Mouse (Mus musculus) layer of hippocampus, adult 11-12 months (tissue): ENCODE measurements around the gene Cldnd2.
"Not testable (repeated sequence)": the region's sequence is repeated elsewhere in the genome, so short reads cannot be mapped to it uniquely, and the experiment has no call there.

Experiments used
- DNase-seq: peaks from one replicate; pipeline ENCODE4 v3.0.0; 2022; ENCODE audit warnings: low spot score

The Cldnd2 gene

DNA sequence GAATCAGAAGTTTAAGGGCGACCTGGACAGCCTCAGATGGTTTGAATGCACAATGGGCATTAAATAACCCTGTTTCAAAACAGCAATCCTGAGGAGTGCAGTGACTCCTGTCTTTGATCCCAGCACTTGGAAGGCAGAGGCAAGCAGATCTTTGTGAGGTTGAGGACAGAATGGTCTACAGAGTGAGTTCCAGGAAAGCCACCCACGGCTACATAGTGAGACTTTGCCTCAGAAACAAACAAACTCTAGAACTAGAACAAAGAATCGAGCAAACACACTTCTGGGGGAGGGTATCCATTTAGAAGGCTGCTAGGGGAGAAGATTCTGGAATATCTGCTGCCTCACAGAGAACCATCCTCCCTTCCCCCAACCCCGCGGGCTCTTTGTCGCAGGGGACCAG is at the start of gene Cldnd2:
Gene Cldnd2, plus strand, starts transcription at position 301 of the 400 bp plus-strand sequence.
- DNase-seq = no peak

DNA sequence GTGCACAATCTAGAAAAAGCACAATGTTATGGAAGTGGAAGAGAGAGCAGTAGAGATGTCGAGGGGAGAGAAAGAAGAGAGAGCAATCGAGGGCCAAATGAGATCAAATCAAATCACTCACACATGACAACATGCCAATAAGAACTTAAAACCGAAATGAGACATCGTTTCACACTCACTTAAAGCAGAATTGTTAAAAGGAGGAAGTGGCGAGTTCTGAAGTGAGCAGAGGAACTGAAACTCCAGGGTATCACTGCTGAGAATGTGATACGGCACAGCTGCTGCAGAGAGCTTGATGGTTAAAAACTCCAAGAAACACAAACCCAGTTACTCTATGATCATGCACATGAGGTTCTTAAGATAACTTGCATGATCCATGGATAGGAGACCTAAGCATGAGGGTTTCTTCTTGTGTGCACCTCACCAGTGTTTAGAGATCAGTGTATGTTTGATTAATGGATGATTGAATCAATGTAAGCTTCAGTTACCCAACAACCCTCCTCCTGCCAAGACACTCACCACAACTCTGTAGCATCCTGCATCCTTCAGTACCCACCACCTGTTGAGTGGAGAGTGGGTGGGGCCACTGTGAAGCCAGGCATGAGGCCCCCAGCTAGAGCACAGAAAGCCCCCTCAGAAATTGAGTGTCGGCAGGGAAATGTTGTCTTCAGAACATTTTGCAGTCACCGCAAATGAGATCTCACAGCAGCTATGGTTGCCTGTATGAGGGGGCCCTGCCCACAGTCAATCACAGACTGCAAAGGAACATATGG is 48.0 kb upstream of the Cldnd2 start:
- DNase-seq = no peak

DNA sequence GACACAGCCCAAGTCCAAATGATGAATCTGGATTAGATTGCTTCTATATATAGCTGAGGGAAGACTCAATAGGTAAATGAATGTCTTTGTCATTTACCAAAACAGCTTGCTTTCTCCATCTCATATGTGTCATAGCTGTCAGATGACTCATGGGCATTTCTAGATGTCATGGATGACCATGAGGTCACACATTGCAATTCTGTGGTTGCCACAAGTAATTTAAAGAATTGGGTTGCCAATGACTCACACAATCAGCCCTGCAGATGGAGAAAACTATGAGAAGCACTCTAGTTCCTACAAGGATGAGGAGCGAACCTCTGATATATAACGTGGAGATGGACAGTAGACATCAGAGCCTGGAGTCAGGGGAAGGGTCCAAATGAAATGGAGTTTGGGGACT is 41.1 kb upstream of the Cldnd2 start:
- DNase-seq = no peak

- DNase-seq = no peak
Observed at GRCm38 (mm10) chr7:43402718-43403117, 37.9 kb upstream of the Cldnd2 start.

GRCm38 (mm10) chr7:43407573-43407972 is 33.0 kb upstream of the Cldnd2 start:
- no peak for DNase-seq

DNA sequence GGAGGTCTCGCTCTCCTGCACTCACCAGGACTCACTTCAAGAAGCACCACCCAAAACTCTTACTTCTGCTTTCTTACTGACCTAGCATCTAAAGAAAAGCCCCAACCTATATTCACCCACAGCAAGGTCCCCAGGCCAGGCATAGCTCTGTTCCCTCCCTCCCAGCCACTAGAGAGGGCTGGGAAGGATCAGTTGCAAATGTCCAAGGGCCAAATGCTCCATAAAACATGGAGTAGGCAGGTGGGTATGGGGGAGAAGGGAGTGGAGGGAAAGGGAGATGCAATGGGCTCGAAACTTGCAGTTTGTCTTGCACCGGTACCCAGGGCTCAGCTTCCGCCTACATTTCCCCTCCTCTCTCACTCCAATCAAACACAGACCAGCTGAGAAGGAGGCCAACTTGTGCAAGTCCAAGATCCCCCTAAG is 32.4 kb upstream of the Cldnd2 start, which contains the start of gene Siglecg:
Gene Siglecg, plus strand, starts transcription at position 74 of the 423 bp plus-strand sequence.
- no peak for DNase-seq

GRCm38 (mm10) chr7:43409084-43409483 is 31.5 kb upstream of the Cldnd2 start:
- DNase-seq = no peak

DNA sequence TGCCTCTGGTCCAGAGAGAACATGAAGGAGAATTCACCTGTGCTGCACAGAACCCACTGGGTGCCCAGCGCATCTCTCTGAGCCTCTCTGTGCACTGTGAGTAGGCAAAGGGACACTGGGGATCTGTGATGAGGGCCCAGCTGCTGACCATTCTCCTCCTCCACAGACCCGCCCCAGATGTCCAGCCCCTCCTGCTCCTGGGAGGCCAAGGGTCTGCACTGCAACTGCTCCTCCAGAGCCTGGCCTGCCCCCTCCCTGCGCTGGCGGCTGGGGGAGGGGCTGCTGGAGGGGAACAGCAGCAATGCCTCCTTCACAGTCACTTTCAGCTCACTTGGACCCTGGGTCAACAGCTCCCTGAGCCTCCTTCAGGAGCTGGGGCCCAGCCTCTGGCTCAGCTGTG is 28.9 kb upstream of the Cldnd2 start:
- not testable (repeated sequence) for DNase-seq

DNA sequence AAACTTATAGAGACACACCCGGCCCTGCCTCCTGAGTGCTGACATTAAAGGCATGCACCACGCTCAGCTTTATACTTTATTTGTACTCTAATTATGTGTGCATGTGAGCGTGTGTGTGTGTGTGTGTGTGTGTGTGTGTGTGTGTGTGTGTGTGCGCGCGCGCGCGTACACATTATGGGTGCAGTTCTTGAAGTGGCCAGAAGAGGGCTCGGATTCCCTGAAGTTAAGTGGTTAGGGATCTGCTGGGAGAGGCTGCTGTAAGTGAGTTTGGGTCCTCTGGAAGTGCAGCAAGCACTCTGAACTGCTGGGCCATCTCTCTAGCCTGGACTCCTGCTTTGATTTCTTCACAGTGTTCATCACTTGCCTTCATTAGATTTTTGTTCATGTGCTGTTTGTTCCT is 23.3 kb upstream of the Cldnd2 start:
- no peak for DNase-seq

DNA sequence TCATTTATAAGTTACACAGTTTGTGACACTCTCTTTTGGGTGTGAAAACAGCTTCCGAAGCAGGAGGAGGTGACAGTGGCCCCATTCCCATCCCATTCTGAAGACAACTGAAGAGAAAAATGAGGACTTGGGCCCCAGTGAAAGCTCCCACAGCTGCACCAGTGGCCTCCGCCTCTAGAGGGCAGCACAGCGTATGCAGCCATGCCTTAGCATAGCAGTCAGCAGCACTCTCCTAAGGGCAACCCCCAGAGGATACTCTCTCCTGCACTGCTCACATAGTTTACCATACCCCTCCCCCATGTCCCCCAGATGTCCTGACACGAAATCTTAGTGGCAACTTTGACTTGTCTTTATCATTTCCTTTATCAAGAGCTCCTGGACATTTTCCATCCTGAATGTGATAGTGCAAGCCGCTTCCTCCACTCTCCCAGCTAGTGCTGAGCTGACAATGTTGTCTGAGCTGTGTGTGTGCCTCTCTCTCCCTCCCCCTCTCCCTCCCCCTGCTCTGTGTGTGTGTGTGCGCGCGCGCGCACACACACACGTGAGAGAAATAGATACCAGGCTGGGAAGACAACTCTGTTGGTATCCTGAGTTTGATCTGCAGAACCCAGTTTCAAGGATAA is 17.5 kb upstream of the Cldnd2 start:
- DNase-seq = peak; percentile 88

DNA sequence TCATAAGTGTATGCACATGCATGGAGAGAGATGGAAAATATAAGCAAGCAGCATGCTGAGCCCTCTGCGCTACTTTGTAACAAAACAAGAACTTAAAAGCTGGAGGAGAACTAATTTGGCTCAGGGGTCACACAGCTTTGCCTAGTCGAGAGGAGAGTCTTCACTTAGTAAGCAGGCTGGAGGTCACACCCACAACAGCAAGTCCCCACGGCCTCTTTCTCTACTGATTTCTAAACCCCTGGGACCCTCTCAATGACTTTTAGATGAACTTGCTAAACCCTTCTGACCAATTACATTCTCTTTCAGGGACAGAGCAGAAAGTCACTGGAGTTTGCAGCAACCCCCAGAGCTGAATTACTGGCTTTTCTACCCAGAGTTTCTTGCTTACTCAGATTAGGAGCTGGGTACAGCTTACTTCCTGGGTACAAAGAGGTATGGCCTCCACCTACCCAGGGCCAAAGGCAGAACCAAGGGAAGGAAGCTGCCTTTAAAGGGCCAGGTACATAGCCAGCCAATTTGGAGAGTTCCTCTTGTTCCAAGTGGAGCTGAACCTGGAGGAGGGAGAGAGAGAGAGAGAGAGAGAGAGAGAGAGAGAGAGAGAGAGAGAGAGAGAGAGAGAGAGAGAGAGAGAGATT is 16.5 kb upstream of the Cldnd2 start:
- no peak for DNase-seq

DNA sequence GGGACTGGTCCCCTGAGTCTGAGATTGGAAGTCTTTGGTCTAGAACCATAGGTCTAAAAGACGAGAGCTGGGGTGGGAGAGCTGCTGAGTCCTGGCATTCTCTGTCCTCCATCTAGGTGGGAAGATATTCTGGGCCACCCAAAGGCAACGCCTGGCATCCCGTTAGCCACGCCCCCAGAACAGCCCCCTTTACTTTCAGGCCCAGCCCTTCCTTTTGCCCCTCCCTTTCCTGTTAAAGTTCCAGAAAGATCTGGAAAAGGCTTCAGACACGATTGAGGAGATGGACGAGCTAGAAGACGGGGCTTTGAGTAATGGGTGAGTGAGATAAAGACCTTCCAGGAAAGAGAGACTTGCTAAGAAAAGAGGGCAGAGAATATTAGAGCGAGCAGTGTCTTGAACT is 13.2 kb upstream of the Cldnd2 start, which contains the start of gene Lim2:
Gene Lim2, plus strand, starts transcription at position 265 of the 400 bp plus-strand sequence.
- no peak for DNase-seq

- no peak for DNase-seq
Observed at GRCm38 (mm10) chr7:43429500-43429899, 11.1 kb upstream of the Cldnd2 start.

DNA sequence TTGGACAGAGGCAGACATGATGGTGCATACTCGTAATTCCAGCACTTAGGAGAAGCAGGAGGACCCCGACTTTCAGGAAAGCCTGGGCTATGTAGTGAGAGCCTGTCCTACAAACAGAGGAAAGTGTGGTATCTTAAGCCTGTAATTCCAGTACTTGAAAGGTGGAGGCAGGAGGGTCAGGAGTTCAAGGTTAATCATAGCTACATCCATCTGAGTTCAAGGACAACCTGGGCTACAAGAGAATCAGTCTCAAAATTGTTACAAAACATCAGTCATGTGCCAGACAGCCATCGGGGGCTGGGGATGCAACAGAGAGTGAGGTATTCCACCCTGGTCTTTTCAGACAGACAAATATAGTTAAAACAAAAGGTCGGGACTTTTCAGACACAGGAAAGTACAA is 7.7 kb upstream of the Cldnd2 start:
- no peak for DNase-seq

- DNase-seq = no peak
Observed at GRCm38 (mm10) chr7:43434676-43435075, 5.9 kb upstream of the Cldnd2 start.

GRCm38 (mm10) chr7:43436341-43437255 is 4.0 kb upstream of the Cldnd2 start, which contains the start of gene Nkg7:
Gene Nkg7 (plus strand): TSS chr7:43437073.
- no peak for DNase-seq

DNA sequence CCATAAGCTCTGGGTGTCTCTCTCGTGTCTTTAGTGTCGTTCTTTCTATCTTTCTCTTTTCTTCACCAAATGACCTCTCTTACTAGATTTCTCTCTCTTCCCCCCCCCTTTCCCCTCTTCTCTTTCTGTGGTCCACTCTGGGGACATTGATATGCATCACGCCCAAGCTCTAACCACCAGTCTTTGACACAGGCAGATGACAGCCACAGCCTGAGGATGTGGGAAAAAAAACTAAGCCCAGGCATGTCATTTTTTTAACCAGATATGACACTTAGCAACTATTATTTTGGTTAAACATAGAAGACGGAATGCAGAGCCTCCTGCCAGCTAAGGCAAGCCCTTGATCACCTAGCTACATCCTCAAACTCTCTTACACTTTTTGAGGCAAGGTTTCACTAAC is 2.0 kb upstream of the Cldnd2 start:
- DNase-seq = no peak

DNA sequence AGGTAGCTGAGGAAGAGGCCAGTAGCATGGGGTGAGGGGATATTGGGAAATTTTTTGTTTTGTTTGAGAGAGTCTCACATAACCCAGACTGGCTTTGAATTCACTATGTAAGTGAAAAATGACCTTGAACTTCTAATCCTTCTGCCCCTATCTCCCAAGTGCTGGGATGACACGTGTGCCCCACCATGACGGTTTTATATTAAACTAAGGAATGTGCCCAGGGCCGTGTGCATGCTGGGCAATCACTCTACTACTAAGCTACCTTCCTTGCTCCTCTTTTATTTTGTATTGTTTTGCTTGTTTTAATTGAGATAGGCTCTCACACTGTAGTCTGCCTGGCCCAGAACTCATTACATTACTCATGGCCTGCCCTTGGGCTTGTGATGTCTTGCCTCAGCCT is 489 bp downstream of the Cldnd2 start:
- no peak for DNase-seq

GRCm38 (mm10) chr7:43442684-43443083 is 2.1 kb downstream of the Cldnd2 start:
- DNase-seq = no peak

DNA sequence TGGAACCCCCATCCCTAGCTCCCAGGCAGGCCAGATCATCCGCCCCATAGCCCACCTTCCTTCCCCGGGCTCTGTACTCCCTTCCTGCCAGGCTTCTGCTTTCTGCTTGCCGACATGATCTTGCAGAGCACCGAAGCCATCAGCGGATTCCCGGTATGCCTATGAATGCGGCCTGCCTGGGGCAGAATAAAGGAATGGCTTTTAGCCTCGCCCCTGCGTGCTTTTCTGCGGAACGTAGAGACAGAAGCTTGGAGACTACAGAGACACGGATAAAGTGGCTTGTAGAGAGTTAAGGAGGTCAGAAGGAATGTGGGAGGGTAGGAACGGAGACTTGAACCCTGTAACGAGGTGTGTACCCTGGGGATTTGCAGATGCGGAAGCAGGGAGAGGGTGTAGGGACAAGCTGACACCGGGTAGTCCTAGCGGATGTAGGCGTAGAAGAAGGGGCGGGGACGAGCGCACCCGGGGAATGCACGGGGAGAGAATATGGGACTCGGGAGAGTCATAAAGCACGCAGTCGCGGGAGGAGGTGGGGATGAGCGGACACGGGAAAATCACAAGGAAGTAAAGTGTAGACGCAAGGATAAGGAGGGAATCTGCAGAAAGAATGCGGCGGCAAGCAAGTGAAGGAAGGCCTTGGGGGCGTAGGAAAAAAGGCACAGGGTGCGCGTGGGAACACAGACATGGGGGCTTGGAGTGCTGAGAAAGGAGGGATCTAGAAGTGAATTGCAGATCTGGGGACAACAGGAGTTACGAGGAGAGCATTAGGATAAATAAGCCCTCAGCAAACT is 2.7 kb downstream of the Cldnd2 start:
- DNase-seq = peak; percentile 78

GRCm38 (mm10) chr7:43443917-43444293 is 3.3 kb downstream of the Cldnd2 start, which contains the start of the genes Etfb and Gm45233:
Gene Etfb (plus strand): TSS chr7:43444083.
Gene Gm45233 (plus strand): TSS chr7:43444128.
- peak; percentile 94 for DNase-seq
